Mouse (Mus musculus): ENCODE measurements at regions not wholly inside any gene's neighbourhood (a gene's known extent, or its start where the extent isn't known, plus 50 kb on each side); places are given as distances from the start of the nearest gene placed in this dataset.

- no peak for TF ChIP-seq CTCF (IDR thresholded peaks at IDR 0.05)
- TF ChIP-seq POLR2A (IDR thresholded peaks at IDR 0.05; ENCODE audit: insufficient read depth, low read depth, low read length): no peak
- TF ChIP-seq EP300 (IDR thresholded peaks at IDR 0.05; ENCODE audit: insufficient read depth, low read depth, low read length): no peak
These were observed 160.9 kb upstream of the Egln3 start for GRCm38 (mm10) chr12:54364381-54365095.
